Mouse (Mus musculus) stomach, postnatal 0 days (tissue): ENCODE measurements at regions not wholly inside any gene's neighbourhood (a gene's known extent, or its start where the extent isn't known, plus 50 kb on each side); places are given as distances from the start of the nearest gene placed in this dataset.

ENCODE experiments used
- ATAC-seq: fragments of 200-750 bp; cut with Nextera tagmentation; 2 replicates; pipeline ENCODE4 v1.8.0; 2017; ENCODE audit not compliant: low FRiP score, low TSS enrichment
- DNase-seq: peaks from one replicate; pipeline ENCODE4 v3.0.0-alpha.2; 2016; ENCODE audit warnings: low spot score
- H3K27ac ChIP-seq: fragments of 300-500 bp; sonication (generic); replicated peaks from 2 replicates; pipeline ENCODE4 v1.5.1; 2014; ENCODE audit warnings: mild to moderate bottlenecking, control low read depth
- H3K27me3 ChIP-seq: fragments of 300-500 bp; sonication (generic); 2 replicates; pipeline ENCODE4 v1.6.1; 2014; ENCODE audit warnings: low read length; ENCODE audit not compliant: control insufficient read depth, insufficient read depth
- H3K36me3 ChIP-seq: fragments of 300-500 bp; sonication (generic); 2 replicates; pipeline ENCODE4 v1.6.1; 2014; ENCODE audit warnings: low read length, mixed read lengths; ENCODE audit not compliant: control insufficient read depth, insufficient read depth
- H3K4me1 ChIP-seq: fragments of 300-500 bp; sonication (generic); replicated peaks from 2 replicates; pipeline ENCODE4 v1.6.1; 2014; ENCODE audit warnings: antibody characterized with exemption; ENCODE audit not compliant: control insufficient read depth, insufficient read depth
- H3K4me2 ChIP-seq: fragments of 300-500 bp; sonication (generic); replicated peaks from 2 replicates; pipeline ENCODE4 v1.6.1; 2014; ENCODE audit warnings: low read depth, mild to moderate bottlenecking, control low read depth, moderate library complexity
- H3K4me3 ChIP-seq: fragments of 300-500 bp; sonication (generic); 2 replicates; pipeline ENCODE4 v1.5.1; 2014; ENCODE audit warnings: low read depth, low read length, control low read depth
- H3K9ac ChIP-seq: fragments of 300-500 bp; sonication (generic); 2 replicates; pipeline ENCODE4 v1.6.1; 2014; ENCODE audit warnings: mild to moderate bottlenecking, low read length, control low read depth, mixed read lengths
- H3K9me3 ChIP-seq: fragments of 300-500 bp; sonication (generic); 2 replicates; pipeline ENCODE4 v1.6.1; 2016; ENCODE audit warnings: low read length; ENCODE audit not compliant: control insufficient read depth
- CTCF ChIP-seq: IDR thresholded peaks from 2 replicates; pipeline ENCODE4 v1.5.1; 2016; ENCODE audit warnings: antibody characterized with exemption, low read depth, mild to moderate bottlenecking, moderate library complexity
- EP300 ChIP-seq: optimal IDR thresholded peaks from 2 replicates; pipeline ENCODE3; 2016; ENCODE audit warnings: antibody characterized with exemption
- WGBS: fragments of 180-500 bp; shearing (Covaris S2); extraction: QIAGEN DNeasy Blood & Tissue Kit; methylation state at CpG from one replicate; pipeline ENCODE4 v1.1.7; 2014; 5-methylcytosine and 5-hydroxymethylcytosine counted together

GRCm38 (mm10) chr17:64943213-64943612, 107.3 kb upstream of the 4930583I09Rik start:
- Histone ChIP-seq H3K27me3 (no peaks in the 10 kb centered on the region), H3K4me2 (no peak overlapping the region), H3K9ac (no peak overlapping the region), H3K4me1 (no peaks in the 10 kb centered on the region), H3K4me3 (no peak overlapping the region), H3K36me3 (no peaks in the 10 kb centered on the region), H3K27ac (no peak overlapping the region), H3K9me3 (no peaks in the 10 kb centered on the region)
- DNase-seq, result no peak
- WGBS, result 55% methylated on average over 2 of the region's 2 CpGs
- no peak for ATAC-seq
- TF ChIP-seq EP300 (no peak), CTCF (no peak)

- Histone ChIP-seq H3K4me3 (no peak overlapping the region), H3K36me3 (no peaks in the 10 kb centered on the region), H3K9me3 (no peaks in the 10 kb centered on the region), H3K9ac (no peak overlapping the region), H3K27me3 (no peaks in the 10 kb centered on the region), H3K4me1 (no peaks in the 10 kb centered on the region), H3K4me2 (no peak overlapping the region), H3K27ac (no peak overlapping the region)
- WGBS, result 92% methylated on average over 6 of the region's 6 CpGs
- no peak for TF ChIP-seq CTCF
- no peak for TF ChIP-seq EP300
- DNase-seq, result no peak
- ATAC-seq, result no peak
Measured at GRCm38 (mm10) chr17:64941555-64941954, 105.7 kb upstream of the 4930583I09Rik start.

- Histone ChIP-seq H3K4me3 (no peak overlapping the region), H3K27ac (no peak overlapping the region), H3K9ac (no peak overlapping the region), H3K36me3 (no peaks in the 10 kb centered on the region), H3K4me1 (no peaks in the 10 kb centered on the region), H3K4me2 (no peak overlapping the region), H3K9me3 (no peaks in the 10 kb centered on the region), H3K27me3 (no peaks in the 10 kb centered on the region)
- WGBS, result 54% methylated on average over 4 of the region's 4 CpGs
- TF ChIP-seq EP300 (no peak), CTCF (no peak)
- ATAC-seq (peak; percentile 98), DNase-seq (peak; percentile 46)
Measured at GRCm38 (mm10) chr17:64935683-64936082, 99.8 kb upstream of the 4930583I09Rik start.

- Histone ChIP-seq H3K27ac (no peak overlapping the region), H3K9me3 (no peaks in the 10 kb centered on the region), H3K9ac (no peak overlapping the region), H3K36me3 (no peaks in the 10 kb centered on the region), H3K27me3 (no peaks in the 10 kb centered on the region), H3K4me3 (no peak overlapping the region), H3K4me2 (no peak overlapping the region), H3K4me1 (no peaks in the 10 kb centered on the region)
- no peak for TF ChIP-seq CTCF
- no peak for TF ChIP-seq EP300
- no peak for ATAC-seq
- DNase-seq, result no peak
- WGBS, result 93% methylated on average over 1 of the region's 1 CpGs
Measured at GRCm38 (mm10) chr17:64934411-64934810, 98.5 kb upstream of the 4930583I09Rik start.

- Histone ChIP-seq H3K4me1 (no peaks in the 10 kb centered on the region), H3K36me3 (no peaks in the 10 kb centered on the region), H3K9me3 (no peaks in the 10 kb centered on the region), H3K27me3 (no peaks in the 10 kb centered on the region), H3K9ac (no peak overlapping the region), H3K27ac (no peak overlapping the region), H3K4me2 (no peak overlapping the region), H3K4me3 (no peak overlapping the region)
- no peak for DNase-seq
- 56% methylated on average over 7 of the region's 7 CpGs for WGBS
- TF ChIP-seq CTCF (peak; percentile 23), EP300 (no peak)
- no peak for ATAC-seq
Measured at GRCm38 (mm10) chr17:64930816-64931428, 95.1 kb upstream of the 4930583I09Rik start.

DNA sequence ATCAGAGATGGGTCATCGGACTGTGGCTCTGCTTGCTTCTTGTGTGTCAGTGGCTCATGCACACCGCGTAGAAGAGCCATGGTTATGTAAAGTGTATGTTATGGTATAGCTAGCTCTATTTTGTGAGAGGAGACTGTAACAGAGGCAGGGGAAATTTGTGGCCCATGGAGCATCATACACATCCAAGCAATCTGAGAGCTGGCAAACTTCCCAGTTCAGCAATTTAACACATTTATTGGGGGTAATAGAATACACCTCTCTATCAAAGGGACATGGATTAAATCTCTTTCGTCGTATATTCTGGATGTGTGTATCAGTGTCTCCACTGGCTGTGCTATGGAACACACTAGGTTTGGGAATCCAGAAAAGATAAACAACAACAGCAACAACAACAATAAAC, 87.9 kb upstream of the 4930583I09Rik start:
- H3K9me3 ChIP-seq, result no peaks in the 10 kb centered on the region
- DNase-seq (no peak), ATAC-seq (no peak)
- WGBS, result 90% methylated on average over 5 of the region's 5 CpGs
- H3K4me1 ChIP-seq, result no peaks in the 10 kb centered on the region
- H3K4me2 ChIP-seq, result no peak overlapping the region
- no peak overlapping the region for H3K9ac ChIP-seq
- H3K27me3 ChIP-seq, result no peaks in the 10 kb centered on the region
- no peaks in the 10 kb centered on the region for H3K36me3 ChIP-seq
- H3K4me3 ChIP-seq, result no peak overlapping the region
- H3K27ac ChIP-seq, result no peak overlapping the region
- TF ChIP-seq EP300 (no peak), CTCF (no peak)
